Mouse (Mus musculus) CD4-positive helper T cell, adult 2 months (primary cell): ENCODE measurements around the gene Scrn3.

Experiments
- DNase-seq: peaks from one replicate; pipeline ENCODE4 v3.0.0-alpha.2; 2012; ENCODE audit warnings: low read depth, missing footprints, low spot score

Scrn3 gene

GRCm38 (mm10) chr2:73317426-73317825, 5.0 kb downstream of the Scrn3 start:
- no peak for DNase-seq

- no peak for DNase-seq
Observed at GRCm38 (mm10) chr2:73319218-73319617, 6.8 kb downstream of the Scrn3 start.

- no peak for DNase-seq
Observed at GRCm38 (mm10) chr2:73322991-73323390, 10.6 kb downstream of the Scrn3 start.

GRCm38 (mm10) chr2:73325871-73326270, 13.5 kb downstream of the Scrn3 start:
- DNase-seq, result no peak

- DNase-seq, result no peak
Observed at GRCm38 (mm10) chr2:73335949-73336348, 23.5 kb downstream of the Scrn3 start.

- DNase-seq, result no peak
Observed at GRCm38 (mm10) chr2:73338415-73338814, 26.0 kb downstream of the Scrn3 start.

GRCm38 (mm10) chr2:73343701-73344100, 31.3 kb downstream of the Scrn3 start:
- no peak for DNase-seq

GRCm38 (mm10) chr2:73345204-73345603, 32.8 kb downstream of the Scrn3 start:
- no peak for DNase-seq

- DNase-seq, result peak; percentile 73
Observed at GRCm38 (mm10) chr2:73346345-73347086, 34.1 kb downstream of the Scrn3 start.

GRCm38 (mm10) chr2:73347136-73347535, 34.7 kb downstream of the Scrn3 start:
- no peak for DNase-seq

GRCm38 (mm10) chr2:73347766-73348165, 35.4 kb downstream of the Scrn3 start:
- DNase-seq, result no peak

- peak; percentile 49 for DNase-seq
Observed at GRCm38 (mm10) chr2:73348221-73348620, 35.8 kb downstream of the Scrn3 start.

- no peak for DNase-seq
Observed at GRCm38 (mm10) chr2:73351496-73351895, 39.1 kb downstream of the Scrn3 start.

GRCm38 (mm10) chr2:73351927-73352374, 39.5 kb downstream of the Scrn3 start:
- DNase-seq, result no peak

GRCm38 (mm10) chr2:73357004-73357403, 44.6 kb downstream of the Scrn3 start:
- no peak for DNase-seq

- no peak for DNase-seq
Observed at GRCm38 (mm10) chr2:73359941-73360340, 47.5 kb downstream of the Scrn3 start.

- no peak for DNase-seq
Observed at GRCm38 (mm10) chr2:73360536-73360935, 48.1 kb downstream of the Scrn3 start.

- DNase-seq, result no peak
Observed at GRCm38 (mm10) chr2:73363448-73363847, 51.0 kb downstream of the Scrn3 start.

GRCm38 (mm10) chr2:73371530-73372335, 59.3 kb downstream of the Scrn3 start:
- DNase-seq, result no peak

GRCm38 (mm10) chr2:73378326-73378725, 65.9 kb downstream of the Scrn3 start:
- DNase-seq, result no peak

GRCm38 (mm10) chr2:73379656-73380055, 67.3 kb downstream of the Scrn3 start:
- no peak for DNase-seq

GRCm38 (mm10) chr2:73380298-73380975, 68.0 kb downstream of the Scrn3 start:
- DNase-seq, result no peak
